Mouse (Mus musculus): ENCODE data around the gene Ikbke. TPM values are rescaled to one million over a fixed set of nuclear protein-coding genes. Genes with fewer than 3 reads are reported as not detected.
"Not testable (repeated sequence)": the region's sequence is repeated elsewhere in the genome, so short reads cannot be mapped to it uniquely, and the experiment has no call there.

The Ikbke gene
- polyA plus RNA-seq, 2 experiments from 2014 or later, result 68.0 to 91.2 TPM

GRCm38 (mm10) chr1:131280280-131280679, 874 bp upstream of the Ikbke start:
- ATAC-seq, result peak; percentile 85

- peak; percentile 61 for ATAC-seq
Measured at GRCm38 (mm10) chr1:131278606-131279455, 575 bp downstream of the Ikbke start.

- no peak for ATAC-seq
Measured at GRCm38 (mm10) chr1:131276831-131277230, 2.6 kb downstream of the Ikbke start.

GRCm38 (mm10) chr1:131275577-131275976, 3.8 kb downstream of the Ikbke start:
- no peak for ATAC-seq

GRCm38 (mm10) chr1:131274725-131275539, 4.5 kb downstream of the Ikbke start:
- no peak for ATAC-seq

- peak; percentile 80 for ATAC-seq
Measured at GRCm38 (mm10) chr1:131269797-131270578, 9.4 kb downstream of the Ikbke start.

DNA sequence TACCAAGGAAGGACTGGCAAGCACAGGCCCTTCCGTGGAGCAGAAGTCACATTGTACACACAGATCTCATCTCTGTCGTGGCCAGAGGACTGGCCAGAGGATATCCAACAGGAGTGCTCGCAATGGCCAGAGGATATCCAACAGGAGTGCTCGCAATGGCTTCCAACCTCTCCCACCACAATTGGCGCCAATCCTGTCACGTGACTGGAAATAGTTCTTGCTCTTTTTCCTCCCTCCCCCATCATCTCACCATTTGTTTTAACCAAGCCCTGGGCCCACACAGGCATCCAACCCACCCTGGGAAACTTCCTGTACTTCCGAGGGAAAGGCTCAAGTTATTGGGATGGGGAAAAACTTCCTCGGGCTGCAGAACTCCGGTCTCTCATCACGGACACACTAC, 10.6 kb downstream of the Ikbke start:
- no peak for ATAC-seq

GRCm38 (mm10) chr1:131263905-131264304, 15.5 kb downstream of the Ikbke start:
- no peak for ATAC-seq

- ATAC-seq, result peak; percentile 16
Measured at GRCm38 (mm10) chr1:131260309-131260656, 19.1 kb downstream of the Ikbke start.

- ATAC-seq, result no peak
Measured at GRCm38 (mm10) chr1:131259632-131260308, 19.6 kb downstream of the Ikbke start.

DNA sequence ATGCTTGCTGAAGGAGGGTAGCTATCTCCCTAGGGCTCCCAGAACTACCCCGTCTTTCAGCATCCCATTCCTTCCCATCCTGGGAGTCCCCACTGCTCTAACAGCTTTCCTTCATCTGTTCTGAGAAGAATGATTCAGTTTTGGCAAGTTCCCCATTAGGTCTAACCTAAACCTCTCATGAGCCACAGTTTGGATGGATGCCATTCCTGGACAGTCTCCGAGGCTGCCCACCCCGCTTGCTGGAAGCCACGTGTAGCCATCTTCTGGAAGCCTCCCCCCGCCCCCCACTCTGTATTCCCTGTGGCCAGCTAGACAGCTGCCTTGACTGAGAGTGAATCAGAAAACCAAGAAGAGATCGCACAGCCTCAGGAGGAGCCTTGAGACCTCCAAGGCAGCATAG, 22.1 kb downstream of the Ikbke start:
- no peak for ATAC-seq

GRCm38 (mm10) chr1:131252516-131253250, 26.7 kb downstream of the Ikbke start:
- ATAC-seq, result not testable (repeated sequence)

DNA sequence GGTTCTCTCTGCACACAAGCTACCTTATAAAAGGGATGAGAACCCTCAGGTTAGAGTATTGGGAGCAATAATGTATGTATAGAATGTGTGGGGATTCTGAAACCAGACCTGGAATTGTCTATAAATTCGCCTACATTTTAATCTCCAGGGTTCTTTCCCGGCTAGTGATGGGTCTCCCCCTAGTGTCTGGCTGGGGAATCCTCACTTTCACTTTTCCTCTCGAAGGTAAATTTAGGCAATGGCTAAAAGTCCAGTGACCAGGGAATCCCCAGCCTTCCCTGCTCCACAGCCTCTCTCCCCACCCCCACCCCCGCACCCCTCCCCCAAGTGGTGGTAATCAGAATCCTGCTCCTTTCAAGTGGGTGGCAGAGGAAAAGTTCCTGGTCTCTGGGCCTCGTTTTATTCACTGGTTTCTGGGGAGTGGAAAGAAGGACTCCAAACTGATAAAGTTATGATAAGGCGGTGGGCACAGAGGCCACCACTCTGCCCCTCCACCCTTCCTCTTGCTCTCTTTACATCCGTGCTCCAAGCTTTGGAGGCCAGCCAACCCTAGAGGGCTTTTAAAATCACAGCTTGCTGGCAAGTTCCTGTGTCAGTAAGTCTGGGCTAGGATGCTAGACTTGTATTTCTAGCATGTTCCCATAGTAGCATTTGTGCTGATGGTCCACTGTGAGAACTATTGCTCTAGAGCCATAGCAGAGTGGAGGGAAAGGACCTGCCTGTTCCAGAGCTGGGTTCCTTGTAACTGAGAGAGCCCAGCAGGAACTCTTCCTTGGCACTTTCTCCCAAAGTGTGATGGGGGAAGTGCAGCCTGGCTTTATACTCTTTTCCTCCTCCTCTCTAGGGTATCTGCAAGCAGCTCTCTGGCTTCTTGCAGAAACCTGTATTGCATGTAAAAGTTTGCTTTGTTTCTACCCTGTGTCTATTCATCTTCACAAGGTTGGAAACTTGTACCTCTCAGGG, 32.7 kb downstream of the Ikbke start:
- ATAC-seq, result no peak

- peak; percentile 31 for ATAC-seq
Measured at GRCm38 (mm10) chr1:131245926-131246325, 33.5 kb downstream of the Ikbke start.

- peak; percentile 43 for ATAC-seq
Measured at GRCm38 (mm10) chr1:131245089-131245856, 34.1 kb downstream of the Ikbke start, which contains the start of gene Rassf5. Gene Rassf5 (minus strand): TSS chr1:131245258.

DNA sequence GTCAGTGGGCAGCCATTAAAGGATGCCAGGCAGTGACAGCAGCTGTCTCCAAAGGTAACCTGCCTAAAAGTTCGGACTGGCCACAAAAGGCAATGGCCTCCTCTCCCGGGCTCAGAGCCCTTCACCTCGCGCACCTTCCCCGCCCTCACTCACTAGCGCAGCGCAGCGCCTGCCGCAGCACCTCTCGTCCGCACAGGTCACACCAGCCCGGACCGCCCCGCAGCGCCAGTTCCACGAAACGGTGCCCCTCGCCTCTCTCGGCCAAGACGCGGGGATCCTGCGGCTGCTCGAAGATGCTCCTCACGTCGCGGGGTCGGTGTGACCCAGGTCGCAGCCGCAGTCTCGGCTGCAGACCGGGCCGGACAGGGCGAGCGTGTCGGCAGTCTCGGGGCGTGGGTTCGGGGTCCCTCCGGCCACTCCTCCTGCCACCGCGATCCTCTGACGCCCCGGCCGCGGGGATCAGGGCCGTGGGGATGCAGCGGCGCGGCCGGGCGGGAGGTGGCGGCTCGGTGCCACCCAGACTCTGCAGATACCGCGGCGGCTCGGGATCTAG, 34.8 kb downstream of the Ikbke start:
- peak; percentile 26 for ATAC-seq

DNA sequence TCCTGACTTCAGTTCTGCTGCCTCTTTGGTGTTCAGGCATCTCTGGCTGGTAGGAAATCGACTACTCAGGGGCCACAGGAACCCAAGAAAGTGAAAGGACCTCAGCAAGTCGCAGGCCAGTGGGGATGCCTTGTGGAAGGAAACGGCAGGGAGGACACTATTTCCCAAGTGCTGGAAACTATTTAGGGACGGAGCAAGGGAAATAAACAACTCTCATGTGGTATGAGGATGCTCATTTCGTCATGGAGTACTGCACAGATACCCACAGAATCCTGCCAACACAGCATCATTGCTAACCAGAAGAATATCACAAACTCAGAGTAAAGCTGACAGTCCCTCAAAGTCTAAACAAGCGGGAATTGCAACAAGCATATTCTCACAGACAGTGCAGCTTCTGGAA, 36.5 kb downstream of the Ikbke start:
- ATAC-seq, result no peak

GRCm38 (mm10) chr1:131239576-131240193, 39.7 kb downstream of the Ikbke start:
- ATAC-seq, result no peak

DNA sequence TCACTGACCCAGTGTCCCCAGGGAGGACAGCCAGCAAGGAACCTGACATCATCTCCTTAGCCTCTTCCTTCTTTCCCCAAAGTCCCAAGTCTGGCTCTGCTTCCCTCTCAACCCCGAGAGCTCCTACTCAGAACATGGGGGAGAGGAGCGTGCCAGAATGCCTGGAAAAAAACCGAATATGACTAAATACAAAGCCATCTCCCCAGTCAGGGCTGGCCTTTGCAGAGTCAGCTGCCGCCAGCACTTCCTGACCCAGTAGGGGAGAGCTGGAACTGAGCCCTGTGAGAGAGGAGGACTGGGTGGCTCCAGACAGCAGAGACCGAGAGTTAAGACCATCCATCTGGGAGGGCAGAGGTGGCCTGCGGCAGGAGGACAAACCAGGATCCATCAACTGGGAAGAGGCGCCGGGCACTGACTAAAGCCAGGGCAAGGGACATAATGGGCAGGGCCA, 40.5 kb downstream of the Ikbke start:
- no peak for ATAC-seq

Measured in activated CD4-positive, CD25-positive, alpha-beta regulatory T cell, adult 4 months (primary cell).